Mouse (Mus musculus): ENCODE measurements around the gene R3hdm1.

The R3hdm1 gene

GRCm38 (mm10) chr1:128285136-128285535, 182.0 kb downstream of the R3hdm1 start:
- DNase-seq (ENCODE audit: low spot score in 2 of 2), result no peak
